Mouse (Mus musculus) heart, postnatal 0 days (tissue): ENCODE measurements around the gene Ap2a1. TPM values are rescaled to one million over a fixed set of nuclear protein-coding genes. Genes with fewer than 3 reads are reported as not detected.

Experiments used
- ATAC-seq: fragments of 200-750 bp; cut with Nextera tagmentation; 2 replicates; pipeline ENCODE4 v1.8.0; 2017; ENCODE audit warnings: low read depth, moderate number of reproducible peaks, moderate library complexity; ENCODE audit not compliant: insufficient read depth
- DNase-seq: peaks from one replicate; pipeline ENCODE4 v3.0.0-alpha.2; 2016; ENCODE audit warnings: low spot score
- H3K27ac ChIP-seq: fragments of 300-500 bp; sonication (generic); 2 replicates; pipeline ENCODE4 v1.5.1; 2014; ENCODE audit warnings: low read depth, mild to moderate bottlenecking
- H3K27me3 ChIP-seq: fragments of 300-500 bp; sonication (generic); 2 replicates; pipeline ENCODE4 v1.6.1; 2014; ENCODE audit warnings: low read length, mixed read lengths; ENCODE audit not compliant: control insufficient read depth, insufficient read depth
- H3K36me3 ChIP-seq: fragments of 300-500 bp; sonication (generic); replicated peaks from 2 replicates; pipeline ENCODE4 v1.6.1; 2014; ENCODE audit warnings: low read length, mixed read lengths; ENCODE audit not compliant: control insufficient read depth, insufficient read depth
- H3K4me1 ChIP-seq: fragments of 300-500 bp; sonication (generic); 2 replicates; pipeline ENCODE4 v1.6.1; 2014; ENCODE audit warnings: antibody characterized with exemption; ENCODE audit not compliant: control insufficient read depth, insufficient read depth
- H3K4me2 ChIP-seq: fragments of 300-500 bp; sonication (generic); 2 replicates; pipeline ENCODE4 v1.6.1; 2014; ENCODE audit warnings: low read depth, mild to moderate bottlenecking, low read length, moderate library complexity
- H3K4me3 ChIP-seq: fragments of 300-500 bp; sonication (generic); 2 replicates; pipeline ENCODE4 v1.5.1; 2014; ENCODE audit warnings: low read depth, low read length
- H3K9ac ChIP-seq: fragments of 300-500 bp; sonication (generic); replicated peaks from 2 replicates; pipeline ENCODE4 v1.6.1; 2014; ENCODE audit warnings: low read depth, low read length, mixed read lengths
- H3K9me3 ChIP-seq: fragments of 300-500 bp; sonication (generic); replicated peaks from 2 replicates; pipeline ENCODE4 v1.6.1; 2016; ENCODE audit warnings: low read length; ENCODE audit not compliant: control insufficient read depth
- CTCF ChIP-seq: IDR thresholded peaks from 2 replicates; pipeline ENCODE4 v1.5.1; 2016; ENCODE audit warnings: antibody characterized with exemption, control low read depth, low read depth
- EP300 ChIP-seq: IDR thresholded peaks from 2 replicates; pipeline ENCODE4 v1.6.1; 2016; ENCODE audit warnings: antibody characterized with exemption, low read depth
- WGBS: fragments of 180-500 bp; shearing (Covaris S2); extraction: QIAGEN DNeasy Blood & Tissue Kit; methylation state at CpG from one replicate; pipeline ENCODE4 v1.1.7; 2014; 5-methylcytosine and 5-hydroxymethylcytosine counted together
- polyA plus RNA-seq: library from polyadenylated mRNA; unstranded; fragments of >200 nt; fragmentation: Nextera tagmentation; extraction: Ambion mirVana; gene quantifications from 2 replicates; pipeline ENCODE4 v1.2.1, GENCODE M21; 2015
- total RNA-seq: library from RNA; depleted of rRNA; stranded (reverse); fragments of >200 nt; gene quantifications from 2 replicates; pipeline ENCODE4 v1.2.3, GENCODE M21; 2014; ENCODE audit warnings: low replicate concordance

Ap2a1 gene
- total and polyA plus RNA-seq, 2 experiments from 2014 or later = 37.1 to 63.1 TPM

DNA sequence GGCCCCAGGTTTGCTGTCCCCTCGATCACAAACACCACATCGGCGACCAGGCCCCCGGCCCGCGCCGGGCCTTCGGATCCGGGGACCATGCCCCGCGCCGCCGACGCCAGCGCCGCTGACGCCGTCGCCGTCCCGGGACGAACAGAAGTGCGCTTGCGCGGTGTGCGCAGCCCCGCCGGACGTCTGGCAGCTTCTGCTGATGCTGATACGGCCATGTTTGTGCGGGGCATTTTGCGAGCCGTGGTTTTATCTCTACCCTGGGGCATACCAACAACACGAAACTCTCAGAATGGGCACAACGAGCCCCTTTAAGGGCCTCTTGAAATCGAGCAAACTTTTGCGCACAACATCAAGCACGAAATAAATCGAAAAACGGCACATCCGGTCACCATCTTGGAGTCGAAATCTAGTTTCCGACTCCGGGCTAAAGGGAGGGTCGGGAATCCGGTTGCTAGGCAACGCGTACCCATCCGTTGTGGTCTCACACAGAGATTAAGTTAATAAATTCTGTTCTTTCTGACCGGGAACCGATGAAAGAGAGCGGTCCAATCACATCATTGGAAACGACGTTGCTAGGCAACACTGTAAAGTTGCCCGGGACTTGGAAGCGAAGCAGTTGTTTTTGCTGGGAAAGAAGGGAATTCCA is 36.9 kb downstream of the Ap2a1 start, which contains the start of gene Med25:
TSS of gene Med25 (minus strand) at position 437 of the 646 bp plus-strand sequence.
- Histone ChIP-seq H3K27ac (peak within 1 kb of the TSS; percentile 91), H3K9me3 (no peaks in the 10 kb centered on the region), H3K4me2 (peak within 1 kb of the TSS; percentile 91), H3K4me1 (peaks cover 50% of the 10 kb centered on the region), H3K27me3 (no peaks in the 10 kb centered on the region), H3K9ac (peak within 1 kb of the TSS; percentile 87), H3K36me3 (no peaks in the 10 kb centered on the region; the same call in 1 of the 2 replicates), H3K4me3 (peak within 1 kb of the TSS; percentile 77)
- under 1% methylated on average over 56 of the region's 56 CpGs for WGBS
- TF ChIP-seq CTCF = no peak
- TF ChIP-seq EP300 = no peak
- DNase-seq (peak; percentile 93), ATAC-seq (peak; percentile 67)

DNA sequence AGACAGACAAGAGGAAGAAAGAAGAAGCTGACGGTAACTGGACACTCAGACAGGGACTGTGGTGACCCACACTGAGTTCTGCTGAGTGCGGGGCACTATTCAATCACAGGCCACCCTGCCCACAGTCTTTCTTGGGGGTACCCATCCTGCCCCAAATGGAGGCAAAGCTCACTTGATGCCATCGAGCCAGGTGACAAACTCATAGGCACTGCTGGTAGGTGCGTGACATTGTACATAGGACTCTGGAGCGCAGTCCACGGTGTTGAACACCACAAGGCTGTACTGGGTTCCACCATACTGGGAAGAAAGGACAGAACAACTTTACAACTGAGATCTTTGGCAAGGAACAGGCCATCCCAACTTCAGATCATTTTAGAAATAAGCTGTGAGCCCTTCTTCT is 37.7 kb downstream of the Ap2a1 start:
- peaks cover 51% of the 10 kb centered on the region for H3K4me1 ChIP-seq
- peak overlapping the region; percentile 91 for H3K4me2 ChIP-seq
- peak overlapping the region; percentile 91 for H3K27ac ChIP-seq
- H3K9me3 ChIP-seq = no peaks in the 10 kb centered on the region
- H3K27me3 ChIP-seq = no peaks in the 10 kb centered on the region
- H3K9ac ChIP-seq = peak overlapping the region; percentile 87
- H3K4me3 ChIP-seq = peak overlapping the region; percentile 77
- TF ChIP-seq EP300 (no peak), CTCF (no peak)
- ATAC-seq (no peak), DNase-seq (no peak)
- 19% methylated on average over 6 of the region's 6 CpGs for WGBS
- no peaks in the 10 kb centered on the region; the same call in 1 of the 2 replicates for H3K36me3 ChIP-seq

DNA sequence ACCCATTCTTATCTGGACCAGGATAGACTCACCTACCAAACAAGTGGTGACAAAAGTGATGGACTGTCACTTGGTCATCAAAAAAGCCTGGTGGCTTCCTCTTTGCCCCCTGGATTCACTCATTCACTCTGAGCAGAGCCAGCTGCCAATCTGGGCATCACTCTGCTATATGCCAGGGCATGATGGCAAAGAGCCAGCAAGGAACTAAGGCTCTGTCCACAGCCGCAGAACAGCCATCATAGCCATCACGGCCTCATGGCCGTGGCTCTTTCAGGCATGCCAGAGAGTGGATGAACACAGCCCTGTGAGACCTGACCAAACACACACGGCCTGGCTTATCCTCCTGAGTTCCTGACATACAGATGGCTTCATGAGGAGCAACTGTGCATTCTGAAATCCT is 38.6 kb downstream of the Ap2a1 start:
- ATAC-seq (no peak), DNase-seq (no peak)
- WGBS = 56% methylated on average over 4 of the region's 4 CpGs
- Histone ChIP-seq H3K27me3 (no peaks in the 10 kb centered on the region), H3K27ac (no peak overlapping the region), H3K9me3 (no peaks in the 10 kb centered on the region), H3K4me2 (peak overlapping the region; percentile 91), H3K4me1 (peaks cover 47% of the 10 kb centered on the region), H3K4me3 (no peak overlapping the region; the same call in 1 of the 2 replicates), H3K36me3 (peaks cover 4% of the 10 kb centered on the region; the same call in 1 of the 2 replicates), H3K9ac (no peak overlapping the region)
- TF ChIP-seq EP300 (no peak), CTCF (no peak)

DNA sequence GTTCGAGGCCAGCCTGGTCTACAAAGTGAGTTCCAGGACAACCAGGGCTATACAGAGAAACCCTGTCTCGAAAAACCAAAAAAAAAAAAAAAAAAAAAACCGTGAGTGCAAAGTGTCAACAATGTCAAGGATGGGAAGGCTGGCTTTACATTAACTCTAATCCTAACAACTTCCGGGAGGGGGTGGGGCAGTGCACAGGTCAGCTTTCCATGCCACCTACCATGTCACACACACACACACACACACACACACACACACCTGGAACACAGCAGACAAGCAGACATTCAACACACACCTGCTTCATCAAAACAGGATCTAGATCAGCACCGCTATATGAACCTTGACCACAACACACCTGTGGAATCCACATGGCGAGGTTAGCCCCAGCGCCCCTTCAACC is 39.1 kb downstream of the Ap2a1 start:
- Histone ChIP-seq H3K27ac (no peak overlapping the region), H3K36me3 (peaks cover 10% of the 10 kb centered on the region; the same call in 1 of the 2 replicates), H3K4me3 (no peak overlapping the region), H3K9me3 (no peaks in the 10 kb centered on the region), H3K4me1 (peaks cover 44% of the 10 kb centered on the region), H3K4me2 (no peak overlapping the region), H3K27me3 (no peaks in the 10 kb centered on the region), H3K9ac (no peak overlapping the region)
- 85% methylated on average over 6 of the region's 7 CpGs for WGBS
- TF ChIP-seq EP300 (no peak), CTCF (no peak)
- ATAC-seq (no peak), DNase-seq (no peak)

DNA sequence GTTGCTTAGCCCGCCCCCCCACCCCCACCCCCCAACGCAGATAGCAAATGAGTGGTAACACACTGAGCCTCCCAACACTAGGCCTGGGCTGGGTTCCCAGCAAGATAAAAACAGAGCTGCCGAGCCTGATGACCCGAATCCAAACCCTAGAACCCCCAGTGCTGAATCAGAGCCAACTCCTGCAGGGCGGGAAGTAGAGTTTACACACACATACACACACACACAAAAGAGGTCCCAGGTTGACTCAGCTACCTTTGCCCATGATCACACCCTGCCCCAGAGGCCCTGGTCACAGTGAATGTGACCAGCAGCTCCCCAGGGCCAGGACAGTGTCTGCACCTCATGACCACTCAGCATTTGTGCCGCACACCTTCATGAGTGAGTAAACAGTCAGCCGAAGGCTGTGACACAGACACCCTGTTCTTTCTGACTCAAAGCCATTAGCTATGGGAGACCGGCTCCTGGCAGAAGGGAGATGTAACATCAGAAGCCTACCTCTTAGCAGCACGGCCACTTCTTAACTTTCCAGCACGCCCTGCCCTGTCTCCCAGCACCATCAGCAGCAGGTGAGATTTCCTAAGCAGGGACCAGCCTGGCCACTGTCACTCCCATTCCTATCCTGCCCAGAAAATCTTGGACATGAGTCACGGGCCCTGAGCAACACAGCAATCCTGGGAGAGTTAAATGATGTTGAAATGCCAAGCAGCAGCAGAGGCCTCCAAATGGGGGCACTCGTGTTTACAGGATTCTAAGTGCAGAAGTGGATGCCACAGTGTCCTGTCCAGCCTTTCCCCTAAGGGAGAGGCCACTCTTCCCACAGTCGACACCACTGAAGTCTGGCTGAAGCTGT is 40.8 kb downstream of the Ap2a1 start:
- DNase-seq = peak; percentile 52
- no peak overlapping the region for H3K9ac ChIP-seq
- no peak overlapping the region for H3K4me2 ChIP-seq

More for the DNA sequence above, 40.8 kb downstream of the Ap2a1 start:
- Histone ChIP-seq H3K4me3 (no peak overlapping the region), H3K4me1 (peaks cover 40% of the 10 kb centered on the region), H3K27ac (peak overlapping the region; percentile 74), H3K9me3 (no peaks in the 10 kb centered on the region), H3K36me3 (peaks cover 23% of the 10 kb centered on the region), H3K27me3 (no peaks in the 10 kb centered on the region)
- WGBS = 37% methylated on average over 13 of the region's 13 CpGs
- ATAC-seq = peak; percentile 50
- TF ChIP-seq EP300 (peak; percentile 38; the same call in 1 of the 2 replicates), CTCF (no peak)
